Mouse (Mus musculus) neural tube, embryonic 12.5 days (tissue): ENCODE data around the gene Gm6377. TPM values are rescaled to one million over a fixed set of nuclear protein-coding genes. Genes with fewer than 3 reads are reported as not detected.

ENCODE experiments used
- ATAC-seq: fragments of 200-750 bp; cut with Nextera tagmentation; 2 replicates; pipeline ENCODE4 v1.8.0; 2017; ENCODE audit warnings: low read depth, mild to moderate bottlenecking, moderate TSS enrichment, moderate library complexity; ENCODE audit not compliant: low FRiP score
- H3K27ac ChIP-seq: fragments of 300-500 bp; sonication (generic); 2 replicates; pipeline ENCODE4 v1.5.1; 2016
- H3K27me3 ChIP-seq: fragments of 300-500 bp; sonication (generic); replicated peaks from 2 replicates; pipeline ENCODE4 v1.6.1; 2016; ENCODE audit warnings: mild to moderate bottlenecking
- H3K36me3 ChIP-seq: fragments of 300-500 bp; sonication (generic); 2 replicates; pipeline ENCODE4 v1.6.1; 2016; ENCODE audit warnings: mild to moderate bottlenecking
- H3K4me1 ChIP-seq: fragments of 300-500 bp; sonication (generic); 2 replicates; pipeline ENCODE4 v1.6.1; 2016
- H3K4me2 ChIP-seq: fragments of 300-500 bp; sonication (generic); replicated peaks from 2 replicates; pipeline ENCODE4 v1.6.1; 2016; ENCODE audit warnings: mild to moderate bottlenecking
- H3K4me3 ChIP-seq: fragments of 300-500 bp; sonication (generic); 2 replicates; pipeline ENCODE4 v1.5.1; 2016
- H3K9ac ChIP-seq: fragments of 300-500 bp; sonication (generic); 2 replicates; pipeline ENCODE4 v1.6.1; 2016; ENCODE audit warnings: mild to moderate bottlenecking
- H3K9me3 ChIP-seq: fragments of 300-500 bp; sonication (generic); 2 replicates; pipeline ENCODE4 v1.6.1; 2016; ENCODE audit warnings: mild to moderate bottlenecking
- WGBS: fragments of 180-500 bp; shearing (Covaris S2); methylation state at CpG from one replicate; pipeline ENCODE4 v1.1.7; 2016; 5-methylcytosine and 5-hydroxymethylcytosine counted together
- polyA plus RNA-seq: library from polyadenylated mRNA; unstranded; fragments of >200 nt; fragmentation: Nextera tagmentation; extraction: Ambion mirVana; gene quantifications from 2 replicates; pipeline ENCODE4 v1.2.1, GENCODE M21; 2016

Gene Gm6377
- not detected in 2 replicates for polyA plus RNA-seq

- WGBS = 81% methylated on average over 4 of the region's 4 CpGs
- ATAC-seq = no peak
- Histone ChIP-seq H3K4me3 (no peak within 1 kb of the TSS), H3K9me3 (no peaks in the 10 kb centered on the region), H3K4me2 (no peak within 1 kb of the TSS), H3K4me1 (no peaks in the 10 kb centered on the region), H3K36me3 (no peaks in the 10 kb centered on the region), H3K9ac (no peak within 1 kb of the TSS), H3K27me3 (no peaks in the 10 kb centered on the region), H3K27ac (no peak within 1 kb of the TSS)
Measured at GRCm38 (mm10) chrX:109196468-109196867, at the start of gene Gm6377. TSS of gene Gm6377 (plus strand) at chrX:109196756.

GRCm38 (mm10) chrX:109147108-109147507, 49.4 kb upstream of the Gm6377 start:
- no peaks in the 10 kb centered on the region for H3K36me3 ChIP-seq
- H3K9ac ChIP-seq = no peak overlapping the region
- no peak overlapping the region for H3K4me2 ChIP-seq
- WGBS = 95% methylated on average over 3 of the region's 3 CpGs
- no peak overlapping the region for H3K4me3 ChIP-seq
- no peak overlapping the region for H3K27ac ChIP-seq
- no peak for ATAC-seq
- H3K4me1 ChIP-seq = no peaks in the 10 kb centered on the region
- no peaks in the 10 kb centered on the region for H3K27me3 ChIP-seq
- H3K9me3 ChIP-seq = no peaks in the 10 kb centered on the region

GRCm38 (mm10) chrX:109151228-109151627, 45.3 kb upstream of the Gm6377 start:
- no peak for ATAC-seq
- H3K9ac ChIP-seq = no peak overlapping the region
- no peaks in the 10 kb centered on the region for H3K9me3 ChIP-seq
- H3K27me3 ChIP-seq = no peaks in the 10 kb centered on the region
- H3K4me1 ChIP-seq = no peaks in the 10 kb centered on the region
- H3K4me3 ChIP-seq = no peak overlapping the region
- no peak overlapping the region for H3K27ac ChIP-seq
- no peak overlapping the region for H3K4me2 ChIP-seq
- no peaks in the 10 kb centered on the region for H3K36me3 ChIP-seq
- WGBS = 89% methylated on average over 2 of the region's 2 CpGs

- H3K4me1 ChIP-seq = no peaks in the 10 kb centered on the region
- H3K4me2 ChIP-seq = no peak overlapping the region
- H3K27me3 ChIP-seq = no peaks in the 10 kb centered on the region
- H3K9ac ChIP-seq = no peak overlapping the region
- no peaks in the 10 kb centered on the region for H3K36me3 ChIP-seq
- H3K4me3 ChIP-seq = no peak overlapping the region
- no peak for ATAC-seq
- WGBS = 70% methylated on average over 1 of the region's 1 CpGs
- no peak overlapping the region for H3K27ac ChIP-seq
- no peaks in the 10 kb centered on the region for H3K9me3 ChIP-seq
Measured at GRCm38 (mm10) chrX:109160326-109160725, 36.2 kb upstream of the Gm6377 start.

- Histone ChIP-seq H3K9me3 (no peaks in the 10 kb centered on the region), H3K4me3 (no peak overlapping the region), H3K27ac (no peak overlapping the region), H3K4me2 (no peak overlapping the region), H3K27me3 (no peaks in the 10 kb centered on the region), H3K9ac (no peak overlapping the region), H3K4me1 (no peaks in the 10 kb centered on the region), H3K36me3 (no peaks in the 10 kb centered on the region)
- 85% methylated on average over 4 of the region's 4 CpGs for WGBS
- no peak for ATAC-seq
Measured at GRCm38 (mm10) chrX:109160901-109161300, 35.7 kb upstream of the Gm6377 start.

- WGBS = 74% methylated on average over 2 of the region's 2 CpGs
Measured at GRCm38 (mm10) chrX:109175038-109175437, 21.5 kb upstream of the Gm6377 start.

DNA sequence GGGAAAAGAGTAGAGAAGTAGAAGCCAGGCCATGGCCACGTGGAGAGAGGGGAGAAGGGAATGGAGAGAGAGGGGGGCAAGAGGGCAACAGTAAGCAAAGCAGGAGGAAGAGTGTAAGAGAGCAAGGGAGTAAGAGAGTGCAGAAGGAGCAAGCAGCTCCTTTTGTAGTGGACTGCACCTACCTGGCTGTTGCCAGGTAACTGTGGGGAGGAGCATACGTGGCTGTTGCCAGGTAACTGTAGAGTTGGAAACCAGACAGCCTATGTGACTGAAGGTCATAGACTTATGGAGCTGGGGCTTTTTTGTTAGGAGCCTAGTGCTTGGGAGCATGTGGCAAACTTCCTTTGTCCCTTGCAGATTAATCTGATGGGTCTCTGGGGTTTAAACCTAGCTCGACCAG, 21.1 kb upstream of the Gm6377 start:
- no peaks in the 10 kb centered on the region for H3K4me1 ChIP-seq
- H3K36me3 ChIP-seq = no peaks in the 10 kb centered on the region
- WGBS = 36% methylated on average over 3 of the region's 3 CpGs
- no peak overlapping the region for H3K9ac ChIP-seq
- H3K9me3 ChIP-seq = no peaks in the 10 kb centered on the region
- H3K27ac ChIP-seq = no peak overlapping the region
- no peak overlapping the region for H3K4me3 ChIP-seq
- H3K4me2 ChIP-seq = no peak overlapping the region
- H3K27me3 ChIP-seq = no peaks in the 10 kb centered on the region
- ATAC-seq = no peak

More at GRCm38 (mm10) chrX:109175038-109175437, 21.5 kb upstream of the Gm6377 start:
- H3K9ac ChIP-seq = no peak overlapping the region
- no peaks in the 10 kb centered on the region for H3K4me1 ChIP-seq
- no peaks in the 10 kb centered on the region for H3K9me3 ChIP-seq
- H3K27me3 ChIP-seq = no peaks in the 10 kb centered on the region
- no peaks in the 10 kb centered on the region for H3K36me3 ChIP-seq
- H3K4me2 ChIP-seq = no peak overlapping the region
- H3K4me3 ChIP-seq = no peak overlapping the region
- no peak overlapping the region for H3K27ac ChIP-seq
- ATAC-seq = no peak

DNA sequence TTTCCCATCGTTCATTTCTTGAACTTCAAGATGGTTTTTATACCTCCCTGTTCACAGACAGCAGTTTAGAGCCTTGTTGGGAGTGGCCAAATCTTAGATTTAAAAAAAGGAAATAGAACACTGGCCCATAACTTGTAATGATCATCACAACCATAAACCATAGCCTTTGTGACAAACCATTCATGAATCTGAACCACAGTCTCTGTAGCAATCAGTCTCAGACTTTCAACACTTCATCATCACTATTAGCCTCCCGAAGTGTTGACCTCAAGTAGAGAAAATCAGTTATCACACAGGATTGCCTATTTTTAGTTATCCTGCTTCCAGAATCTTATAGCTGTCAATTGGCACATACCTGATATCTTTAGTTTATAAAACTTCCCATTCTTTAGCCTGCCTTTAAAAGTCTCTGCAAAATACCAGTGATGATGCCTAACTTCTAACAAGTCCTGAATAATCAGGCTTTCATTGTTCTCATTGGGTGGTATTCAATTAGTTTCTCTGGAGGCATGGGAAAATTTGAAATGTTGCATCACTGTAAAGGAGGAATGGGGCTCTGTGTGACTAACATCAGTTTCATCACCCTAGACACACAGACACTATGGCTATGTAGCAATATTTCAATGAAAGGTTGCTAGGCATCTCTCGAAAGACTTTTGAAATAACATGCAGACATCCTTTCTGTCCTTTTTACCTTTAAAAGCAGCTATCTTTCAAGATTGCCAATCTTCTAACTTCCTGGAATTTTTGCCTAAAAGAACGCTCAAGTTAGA, 11.7 kb upstream of the Gm6377 start:
- Histone ChIP-seq H3K9me3 (no peaks in the 10 kb centered on the region), H3K4me3 (no peak overlapping the region), H3K4me1 (no peaks in the 10 kb centered on the region), H3K4me2 (no peak overlapping the region), H3K27ac (no peak overlapping the region), H3K27me3 (no peaks in the 10 kb centered on the region), H3K9ac (no peak overlapping the region), H3K36me3 (no peaks in the 10 kb centered on the region)
- WGBS = 81% methylated on average over 4 of the region's 4 CpGs
- ATAC-seq = no peak

DNA sequence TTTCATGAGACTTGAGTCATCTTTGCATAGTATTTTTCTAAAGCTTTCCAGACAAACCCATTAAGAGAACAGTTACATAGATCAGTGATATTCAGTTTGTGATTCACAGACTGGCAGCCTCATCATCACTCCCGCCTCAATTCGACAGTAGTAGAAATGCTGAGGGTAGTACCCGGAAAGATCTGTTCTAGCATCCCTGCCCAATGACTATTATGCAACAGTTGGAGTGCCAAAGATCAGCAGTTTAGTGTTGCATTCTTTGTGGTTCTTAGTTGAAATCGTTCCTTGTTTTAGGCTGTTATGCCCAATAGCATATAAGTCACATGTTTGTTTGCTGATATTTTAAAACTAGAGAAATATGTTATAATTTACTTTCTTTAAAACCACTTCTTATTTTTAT, 6.9 kb upstream of the Gm6377 start:
- ATAC-seq = no peak
- Histone ChIP-seq H3K36me3 (no peaks in the 10 kb centered on the region), H3K9ac (no peak overlapping the region), H3K4me2 (no peak overlapping the region), H3K9me3 (no peaks in the 10 kb centered on the region), H3K27ac (no peak overlapping the region), H3K27me3 (no peaks in the 10 kb centered on the region), H3K4me1 (no peaks in the 10 kb centered on the region), H3K4me3 (no peak overlapping the region)
- 91% methylated on average over 4 of the region's 4 CpGs for WGBS

GRCm38 (mm10) chrX:109190969-109191368, 5.6 kb upstream of the Gm6377 start:
- Histone ChIP-seq H3K4me2 (no peak overlapping the region), H3K4me1 (no peaks in the 10 kb centered on the region)
- 60% methylated on average over 4 of the region's 4 CpGs for WGBS

GRCm38 (mm10) chrX:109191436-109191835, 5.1 kb upstream of the Gm6377 start:
- Histone ChIP-seq H3K4me3 (no peak overlapping the region), H3K27ac (no peak overlapping the region), H3K9ac (no peak overlapping the region), H3K4me1 (no peaks in the 10 kb centered on the region), H3K9me3 (no peaks in the 10 kb centered on the region), H3K4me2 (no peak overlapping the region), H3K36me3 (no peaks in the 10 kb centered on the region), H3K27me3 (no peaks in the 10 kb centered on the region)
- WGBS = 58% methylated on average over 4 of the region's 4 CpGs
- no peak for ATAC-seq

More at GRCm38 (mm10) chrX:109190969-109191368, 5.6 kb upstream of the Gm6377 start:
- H3K9ac ChIP-seq = no peak overlapping the region
- H3K27ac ChIP-seq = no peak overlapping the region
- H3K36me3 ChIP-seq = no peaks in the 10 kb centered on the region
- H3K9me3 ChIP-seq = no peaks in the 10 kb centered on the region
- ATAC-seq = no peak
- H3K27me3 ChIP-seq = no peaks in the 10 kb centered on the region
- no peak overlapping the region for H3K4me3 ChIP-seq

- no peaks in the 10 kb centered on the region for H3K36me3 ChIP-seq
- no peaks in the 10 kb centered on the region for H3K9me3 ChIP-seq
- no peak overlapping the region for H3K4me2 ChIP-seq
- no peak overlapping the region for H3K27ac ChIP-seq
- no peak overlapping the region for H3K4me3 ChIP-seq
- no peak for ATAC-seq
- H3K27me3 ChIP-seq = no peaks in the 10 kb centered on the region
- H3K4me1 ChIP-seq = no peaks in the 10 kb centered on the region
- H3K9ac ChIP-seq = no peak overlapping the region
Measured at GRCm38 (mm10) chrX:109207843-109208242, 11.3 kb downstream of the Gm6377 start.

DNA sequence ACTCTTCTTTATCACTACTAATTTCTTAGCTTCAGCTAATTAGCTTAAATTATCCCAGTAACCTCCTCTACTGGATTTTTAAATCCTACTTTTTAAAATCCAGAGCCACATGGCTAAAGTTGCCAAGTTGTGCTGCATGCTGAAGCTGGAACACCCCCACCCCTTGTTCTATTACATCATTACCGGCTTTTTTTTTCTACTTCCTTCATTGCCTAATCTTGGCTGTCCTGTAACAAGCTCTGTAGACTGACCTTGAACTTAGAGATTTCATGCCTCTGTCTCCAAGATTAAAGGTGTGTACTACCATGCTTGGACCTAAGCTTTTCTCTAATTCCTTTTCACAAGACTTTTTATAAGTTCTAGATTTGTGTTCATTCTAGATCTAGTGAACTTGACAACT, 32.2 kb downstream of the Gm6377 start:
- no peak for ATAC-seq

More for the DNA sequence above, 32.2 kb downstream of the Gm6377 start:
- Histone ChIP-seq H3K36me3 (no peaks in the 10 kb centered on the region), H3K27ac (no peak overlapping the region), H3K4me1 (no peaks in the 10 kb centered on the region), H3K4me3 (no peak overlapping the region), H3K9ac (no peak overlapping the region), H3K27me3 (no peaks in the 10 kb centered on the region), H3K4me2 (no peak overlapping the region), H3K9me3 (no peaks in the 10 kb centered on the region)
- 89% methylated on average over 1 of the region's 1 CpGs for WGBS
